Mouse (Mus musculus) forebrain, embryonic 13.5 days (tissue): ENCODE data around the gene Oxct2b. TPM values are rescaled to one million over a fixed set of nuclear protein-coding genes. Genes with fewer than 3 reads are reported as not detected.

Experiments
- ATAC-seq: fragments of 200-750 bp; cut with Nextera tagmentation; 2 replicates; pipeline ENCODE4 v1.8.0; 2017
- H3K27ac ChIP-seq: fragments of 300-500 bp; sonication (generic); 2 replicates; pipeline ENCODE4 v1.5.1; 2015; ENCODE audit warnings: inconsistent platforms, mild to moderate bottlenecking, moderate library complexity
- H3K27me3 ChIP-seq: fragments of 300-500 bp; sonication (generic); 2 replicates; pipeline ENCODE4 v1.6.1; 2015; ENCODE audit warnings: mild to moderate bottlenecking, inconsistent platforms
- H3K36me3 ChIP-seq: fragments of 300-500 bp; sonication (generic); 2 replicates; pipeline ENCODE4 v1.6.1; 2015; ENCODE audit warnings: mild to moderate bottlenecking, inconsistent platforms; ENCODE audit not compliant: poor library complexity, severe bottlenecking
- H3K4me1 ChIP-seq: fragments of 300-500 bp; sonication (generic); 2 replicates; pipeline ENCODE4 v1.6.1; 2015; ENCODE audit warnings: inconsistent platforms
- H3K4me2 ChIP-seq: fragments of 300-500 bp; sonication (generic); 2 replicates; pipeline ENCODE4 v1.6.1; 2015; ENCODE audit warnings: inconsistent platforms, mild to moderate bottlenecking, moderate library complexity
- H3K4me3 ChIP-seq: fragments of 300-500 bp; sonication (generic); 2 replicates; pipeline ENCODE4 v1.5.1; 2015; ENCODE audit warnings: mild to moderate bottlenecking, inconsistent platforms
- H3K9ac ChIP-seq: fragments of 300-500 bp; sonication (generic); 2 replicates; pipeline ENCODE4 v1.6.1; 2015; ENCODE audit warnings: mild to moderate bottlenecking, inconsistent platforms
- H3K9me3 ChIP-seq: fragments of 300-500 bp; sonication (generic); replicated peaks from 2 replicates; pipeline ENCODE4 v1.6.1; 2016; ENCODE audit warnings: inconsistent platforms
- WGBS: fragments of 180-500 bp; shearing (Covaris S2); methylation state at CpG from one replicate; pipeline ENCODE4 v1.1.7; 2015; 5-methylcytosine and 5-hydroxymethylcytosine counted together
- polyA plus RNA-seq: library from polyadenylated mRNA; unstranded; fragments of >200 nt; fragmentation: Nextera tagmentation; extraction: Ambion mirVana; gene quantifications from 2 replicates; pipeline ENCODE4 v1.2.1, GENCODE M21; 2015

The Oxct2b gene
- polyA plus RNA-seq = not detected in 2 replicates

- peak within 1 kb of the TSS; percentile 59 for H3K4me2 ChIP-seq
- H3K4me1 ChIP-seq = no peaks in the 10 kb centered on the region
- H3K9ac ChIP-seq = peak within 1 kb of the TSS; percentile 43
- peak within 1 kb of the TSS; percentile 36 for H3K4me3 ChIP-seq
- peaks cover 18% of the 10 kb centered on the region for H3K27me3 ChIP-seq
- peak; percentile 39 for ATAC-seq
- no peaks in the 10 kb centered on the region for H3K36me3 ChIP-seq
- H3K9me3 ChIP-seq = no peaks in the 10 kb centered on the region
- H3K27ac ChIP-seq = no peak within 1 kb of the TSS
- WGBS = 8% methylated on average over 22 of the region's 22 CpGs
Measured at GRCm38 (mm10) chr4:123116011-123116410, at the start of gene Oxct2b. TSS of gene Oxct2b (plus strand) at chr4:123116266.

- Histone ChIP-seq H3K36me3 (no peaks in the 10 kb centered on the region), H3K9ac (no peak overlapping the region), H3K4me1 (no peaks in the 10 kb centered on the region; the same call in 1 of the 2 replicates), H3K27ac (no peak overlapping the region), H3K9me3 (no peaks in the 10 kb centered on the region), H3K4me3 (no peak overlapping the region), H3K27me3 (no peaks in the 10 kb centered on the region), H3K4me2 (no peak overlapping the region)
- ATAC-seq = no peak
- 90% methylated on average over 6 of the region's 6 CpGs for WGBS
Measured at GRCm38 (mm10) chr4:123068646-123069045, 47.4 kb upstream of the Oxct2b start.

GRCm38 (mm10) chr4:123071266-123071966 is 44.6 kb upstream of the Oxct2b start:
- peak; percentile 41; the same call in 1 of the 2 replicates for ATAC-seq
- Histone ChIP-seq H3K4me3 (no peak overlapping the region), H3K27me3 (no peaks in the 10 kb centered on the region), H3K9ac (peak overlapping the region; percentile 10; the same call in 1 of the 2 replicates), H3K4me2 (peak overlapping the region; percentile 33), H3K9me3 (no peaks in the 10 kb centered on the region), H3K36me3 (no peaks in the 10 kb centered on the region), H3K27ac (no peak overlapping the region), H3K4me1 (no peaks in the 10 kb centered on the region; the same call in 1 of the 2 replicates)
- WGBS = 14% methylated on average over 13 of the region's 13 CpGs

GRCm38 (mm10) chr4:123076928-123077327 is 39.1 kb upstream of the Oxct2b start:
- no peak overlapping the region for H3K4me2 ChIP-seq
- no peak overlapping the region for H3K9ac ChIP-seq
- ATAC-seq = no peak
- peaks cover 4% of the 10 kb centered on the region for H3K4me1 ChIP-seq
- H3K27ac ChIP-seq = no peak overlapping the region
- no peaks in the 10 kb centered on the region for H3K27me3 ChIP-seq
- no peaks in the 10 kb centered on the region for H3K9me3 ChIP-seq
- H3K36me3 ChIP-seq = no peaks in the 10 kb centered on the region
- WGBS = 71% methylated on average over 8 of the region's 8 CpGs
- no peak overlapping the region for H3K4me3 ChIP-seq

GRCm38 (mm10) chr4:123078231-123078630 is 37.8 kb upstream of the Oxct2b start:
- Histone ChIP-seq H3K4me1 (peaks cover 4% of the 10 kb centered on the region), H3K4me2 (no peak overlapping the region), H3K27me3 (no peaks in the 10 kb centered on the region), H3K27ac (no peak overlapping the region), H3K9ac (no peak overlapping the region), H3K9me3 (no peaks in the 10 kb centered on the region), H3K4me3 (no peak overlapping the region), H3K36me3 (no peaks in the 10 kb centered on the region)
- 89% methylated on average over 4 of the region's 4 CpGs for WGBS
- ATAC-seq = no peak

- 38% methylated on average over 13 of the region's 13 CpGs for WGBS
Measured at GRCm38 (mm10) chr4:123080791-123081190, 35.3 kb upstream of the Oxct2b start.

GRCm38 (mm10) chr4:123082283-123083163 is 33.5 kb upstream of the Oxct2b start:
- H3K4me2 ChIP-seq = no peak overlapping the region
- peak; percentile 64 for ATAC-seq
- H3K27me3 ChIP-seq = no peaks in the 10 kb centered on the region
- H3K27ac ChIP-seq = no peak overlapping the region
- H3K4me1 ChIP-seq = peaks cover 4% of the 10 kb centered on the region
- 71% methylated on average over 20 of the region's 20 CpGs for WGBS
- no peak overlapping the region for H3K9ac ChIP-seq
- no peak overlapping the region for H3K4me3 ChIP-seq
- no peaks in the 10 kb centered on the region for H3K36me3 ChIP-seq
- no peaks in the 10 kb centered on the region for H3K9me3 ChIP-seq

More at GRCm38 (mm10) chr4:123080791-123081190, 35.3 kb upstream of the Oxct2b start:
- H3K27me3 ChIP-seq = no peaks in the 10 kb centered on the region
- H3K4me1 ChIP-seq = peaks cover 4% of the 10 kb centered on the region
- no peak overlapping the region for H3K27ac ChIP-seq
- no peak overlapping the region for H3K4me3 ChIP-seq
- ATAC-seq = no peak
- no peak overlapping the region for H3K9ac ChIP-seq
- no peaks in the 10 kb centered on the region for H3K36me3 ChIP-seq
- no peak overlapping the region for H3K4me2 ChIP-seq
- H3K9me3 ChIP-seq = no peaks in the 10 kb centered on the region

- WGBS = 65% methylated on average over 13 of the region's 13 CpGs
- ATAC-seq = no peak
Measured at GRCm38 (mm10) chr4:123083323-123083902, 32.7 kb upstream of the Oxct2b start.

GRCm38 (mm10) chr4:123085290-123085689 is 30.8 kb upstream of the Oxct2b start:
- Histone ChIP-seq H3K27ac (no peak overlapping the region), H3K9me3 (no peaks in the 10 kb centered on the region), H3K4me3 (no peak overlapping the region), H3K4me2 (no peak overlapping the region), H3K4me1 (peaks cover 4% of the 10 kb centered on the region), H3K27me3 (no peaks in the 10 kb centered on the region), H3K9ac (no peak overlapping the region), H3K36me3 (no peaks in the 10 kb centered on the region)
- 84% methylated on average over 2 of the region's 2 CpGs for WGBS
- ATAC-seq = no peak

More at GRCm38 (mm10) chr4:123083323-123083902, 32.7 kb upstream of the Oxct2b start:
- Histone ChIP-seq H3K27ac (no peak overlapping the region), H3K36me3 (no peaks in the 10 kb centered on the region), H3K27me3 (no peaks in the 10 kb centered on the region), H3K9me3 (no peaks in the 10 kb centered on the region), H3K4me2 (no peak overlapping the region), H3K9ac (no peak overlapping the region), H3K4me1 (peaks cover 4% of the 10 kb centered on the region), H3K4me3 (no peak overlapping the region)

- no peaks in the 10 kb centered on the region for H3K27me3 ChIP-seq
- no peaks in the 10 kb centered on the region for H3K36me3 ChIP-seq
- no peaks in the 10 kb centered on the region for H3K9me3 ChIP-seq
- H3K9ac ChIP-seq = no peak overlapping the region
- no peak for ATAC-seq
- WGBS = 90% methylated on average over 4 of the region's 4 CpGs
- no peaks in the 10 kb centered on the region; the same call in 1 of the 2 replicates for H3K4me1 ChIP-seq
- no peak overlapping the region for H3K27ac ChIP-seq
- H3K4me3 ChIP-seq = no peak overlapping the region
- H3K4me2 ChIP-seq = no peak overlapping the region
Measured at GRCm38 (mm10) chr4:123086381-123086780, 29.7 kb upstream of the Oxct2b start.

- no peak overlapping the region for H3K4me2 ChIP-seq
- no peaks in the 10 kb centered on the region for H3K27me3 ChIP-seq
- 76% methylated on average over 5 of the region's 5 CpGs for WGBS
- no peaks in the 10 kb centered on the region for H3K36me3 ChIP-seq
- no peaks in the 10 kb centered on the region for H3K4me1 ChIP-seq
- H3K9ac ChIP-seq = no peak overlapping the region
- no peaks in the 10 kb centered on the region for H3K9me3 ChIP-seq
- no peak for ATAC-seq
- H3K4me3 ChIP-seq = no peak overlapping the region
- H3K27ac ChIP-seq = no peak overlapping the region
Measured at GRCm38 (mm10) chr4:123092621-123093020, 23.4 kb upstream of the Oxct2b start.
